Mouse (Mus musculus) brain, embryonic 14.5 days (tissue): Measurements from ENCODE around the gene G6pc.

ENCODE experiments used
- CTCF ChIP-seq: fragments of 200-500 bp; IDR thresholded peaks from 2 replicates; pipeline ENCODE4 v1.5.1; 2012; ENCODE audit warnings: inconsistent platforms, mild to moderate bottlenecking, moderate library complexity, borderline replicate concordance; ENCODE audit not compliant: insufficient read depth, insufficient read length; ENCODE audit errors: extremely low read depth
- POLR2A ChIP-seq: fragments of 200-500 bp; IDR thresholded peaks from 2 replicates; pipeline ENCODE4 v1.6.1; 2012; ENCODE audit warnings: mild to moderate bottlenecking, inconsistent platforms, borderline replicate concordance; ENCODE audit not compliant: poor library complexity, insufficient read depth, insufficient read length, severe bottlenecking; ENCODE audit errors: extremely low read depth

DNA sequence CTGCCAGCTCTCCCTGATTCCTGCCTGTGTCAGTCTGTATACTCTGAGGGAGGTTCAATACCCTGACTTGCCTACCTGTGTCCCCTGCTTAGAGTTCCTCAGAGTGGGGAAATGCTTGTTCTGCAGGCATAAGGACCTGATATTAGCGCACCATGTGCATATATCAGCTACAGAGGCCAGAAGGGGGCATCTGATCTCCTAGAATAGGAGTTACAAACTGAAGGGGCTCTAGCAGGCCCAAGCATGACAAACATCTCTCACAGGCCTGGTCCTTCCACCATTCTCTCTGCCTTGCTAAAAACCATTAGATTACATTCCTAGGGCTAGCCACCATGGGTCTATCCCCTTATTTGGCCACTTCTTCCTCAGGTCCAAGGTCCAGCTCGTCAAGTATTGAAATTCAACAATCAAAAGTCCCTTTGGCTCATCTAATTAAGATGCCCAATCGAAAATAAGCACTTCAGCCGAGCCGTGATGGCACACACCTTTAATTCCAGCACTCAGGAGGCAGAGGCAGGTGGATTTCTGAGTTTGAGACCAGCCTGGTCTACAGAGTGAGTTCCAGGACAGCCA lies 12.8 kb upstream of the G6pc start:
- TF ChIP-seq CTCF (no peak), POLR2A (no peak)
